Mouse (Mus musculus) cerebellum, adult 2 months (tissue): ENCODE measurements at regions not wholly inside any gene's neighbourhood (a gene's known extent, or its start where the extent isn't known, plus 50 kb on each side); places are given as distances from the start of the nearest gene placed in this dataset.

Experiments
- DNase-seq, 2 experiments: peaks; one replicate each; pipeline ENCODE4 v3.0.0; 2021
- H3K27ac ChIP-seq: fragments of 200-500 bp; 2 replicates; pipeline ENCODE4 v1.5.1; 2012; ENCODE audit warnings: low read length, control low read depth, inconsistent platforms; ENCODE audit not compliant: insufficient read depth
- H3K27me3 ChIP-seq: fragments of 200-500 bp; 2 replicates; pipeline ENCODE4 v1.6.1; 2012; ENCODE audit warnings: inconsistent platforms, mild to moderate bottlenecking, low read length, moderate library complexity; ENCODE audit not compliant: control insufficient read depth, insufficient read depth
- H3K4me1 ChIP-seq: fragments of 200-500 bp; 2 replicates; pipeline ENCODE4 v1.6.1; 2011; ENCODE audit warnings: low read length; ENCODE audit not compliant: control insufficient read depth, insufficient read depth
- H3K4me3 ChIP-seq: fragments of 200-500 bp; replicated peaks from 2 replicates; pipeline ENCODE3; 2011; ENCODE audit warnings: mild to moderate bottlenecking, low read depth, low read length, control low read depth; ENCODE audit not compliant: insufficient read depth
- CTCF ChIP-seq: fragments of 200-500 bp; IDR thresholded peaks from 2 replicates; pipeline ENCODE4 v1.5.1; 2011; ENCODE audit warnings: low read depth, mild to moderate bottlenecking, control low read depth, low read length, moderate library complexity, borderline replicate concordance; ENCODE audit not compliant: insufficient read depth
- POLR2A ChIP-seq: fragments of 200-500 bp; IDR thresholded peaks from 2 replicates; pipeline ENCODE4 v1.6.1; 2011; ENCODE audit warnings: low read length, control low read depth, borderline replicate concordance; ENCODE audit not compliant: insufficient read depth
- WGBS: fragments of 180-500 bp; shearing (Covaris S2); methylation state at CpG from one replicate; pipeline ENCODE4 v1.1.7; 2018; 5-methylcytosine and 5-hydroxymethylcytosine counted together

DNA sequence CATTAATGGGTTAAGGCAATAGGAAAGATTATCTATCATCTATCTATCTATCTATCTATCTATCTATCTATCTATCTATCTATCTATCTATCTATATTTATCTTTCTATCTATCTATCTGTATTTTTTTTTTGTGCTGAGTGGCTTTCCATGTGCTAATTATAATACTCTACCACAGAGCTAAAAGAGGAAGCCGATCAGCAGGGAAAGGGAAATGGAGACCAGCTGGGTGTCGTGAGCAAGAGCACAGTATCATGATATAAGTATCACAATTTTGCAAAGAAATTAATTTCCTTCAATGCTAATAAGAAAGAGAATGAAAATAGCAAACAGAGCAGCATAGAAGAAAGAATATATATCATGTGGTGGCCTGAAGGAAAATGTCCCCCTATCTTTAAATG, 69.6 kb downstream of the Cldn1 start:
- WGBS, result 82% methylated on average over 2 of the region's 2 CpGs
- no peak overlapping the region for H3K4me3 ChIP-seq
- TF ChIP-seq CTCF (no peak), POLR2A (no peak)
- no peaks in the 10 kb centered on the region for H3K4me1 ChIP-seq
- H3K27me3 ChIP-seq, result no peaks in the 10 kb centered on the region
- H3K27ac ChIP-seq, result no peak overlapping the region
- DNase-seq, result no peak

DNA sequence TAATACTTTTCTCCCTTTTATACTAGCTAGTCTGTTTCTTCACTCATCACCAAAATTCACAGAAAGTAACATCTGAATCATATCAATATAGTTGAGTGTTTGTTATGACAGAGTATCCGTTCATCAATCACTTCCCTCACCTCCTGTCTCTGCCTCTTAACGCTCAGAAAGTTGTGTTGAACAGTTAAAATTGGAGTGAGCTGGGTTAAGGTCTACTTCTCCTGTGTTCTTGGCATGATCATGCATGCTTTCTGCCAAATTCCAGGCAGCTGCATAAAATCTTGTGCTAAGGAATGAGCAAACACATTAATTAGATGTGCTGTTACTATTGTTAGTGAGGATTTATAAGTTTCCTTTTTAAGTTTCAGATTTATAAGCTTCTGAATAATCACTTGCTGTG, 79.9 kb downstream of the Cldn1 start:
- no peak for DNase-seq
- TF ChIP-seq CTCF, result no peak
- TF ChIP-seq POLR2A, result no peak
- H3K4me1 ChIP-seq, result no peaks in the 10 kb centered on the region
- WGBS, result 34% methylated on average over 2 of the region's 2 CpGs
- H3K27me3 ChIP-seq, result no peaks in the 10 kb centered on the region
- H3K4me3 ChIP-seq, result no peak overlapping the region
- no peak overlapping the region for H3K27ac ChIP-seq

DNA sequence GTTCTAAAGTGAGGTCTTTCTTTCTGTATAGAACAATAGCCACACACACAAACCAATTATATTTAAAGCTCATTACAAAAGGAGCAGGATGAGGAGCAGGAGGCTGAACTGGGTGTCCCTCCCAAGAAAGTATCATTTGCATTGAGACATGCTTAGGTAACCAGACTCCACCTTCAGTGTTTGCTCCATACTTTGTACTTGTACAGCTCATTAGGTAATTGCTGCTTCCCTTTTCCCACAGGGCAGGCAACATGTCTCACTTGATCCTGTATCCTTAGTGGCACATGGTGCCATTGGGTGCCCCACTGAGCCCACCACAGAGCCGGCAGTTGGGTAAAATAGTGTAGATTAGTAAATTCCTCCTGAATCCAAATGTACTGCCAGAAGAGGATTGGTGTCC, 86.0 kb downstream of the Cldn1 start:
- no peaks in the 10 kb centered on the region for H3K27me3 ChIP-seq
- 32% methylated on average over 1 of the region's 1 CpGs for WGBS
- no peak for TF ChIP-seq CTCF
- no peak for TF ChIP-seq POLR2A
- H3K4me3 ChIP-seq, result no peak overlapping the region
- no peaks in the 10 kb centered on the region for H3K4me1 ChIP-seq
- no peak overlapping the region for H3K27ac ChIP-seq
- no peak for DNase-seq

DNA sequence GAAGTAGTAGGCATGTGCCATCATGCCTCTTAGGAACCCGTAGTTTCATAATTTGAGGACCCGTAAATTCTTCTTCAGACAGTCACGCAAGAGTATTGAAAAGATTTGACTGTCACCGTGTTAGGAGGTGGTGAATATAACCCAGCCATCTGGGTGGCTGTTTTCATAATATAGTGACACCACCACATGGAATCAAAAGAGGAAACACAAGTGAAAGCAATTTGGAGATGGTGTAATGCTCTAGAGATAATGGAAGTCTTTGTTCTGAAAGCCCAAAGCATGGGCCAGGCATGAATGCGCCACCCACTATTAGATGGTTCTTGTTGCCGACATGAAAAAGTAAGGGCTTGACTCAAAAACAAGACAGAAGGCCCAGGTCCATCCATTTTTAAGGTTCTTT, 86.9 kb downstream of the Cldn1 start:
- DNase-seq, result no peak
- 95% methylated on average over 6 of the region's 6 CpGs for WGBS
- H3K4me3 ChIP-seq, result no peak overlapping the region
- no peaks in the 10 kb centered on the region for H3K27me3 ChIP-seq
- TF ChIP-seq CTCF (no peak), POLR2A (no peak)
- H3K27ac ChIP-seq, result no peak overlapping the region
- H3K4me1 ChIP-seq, result no peaks in the 10 kb centered on the region

DNA sequence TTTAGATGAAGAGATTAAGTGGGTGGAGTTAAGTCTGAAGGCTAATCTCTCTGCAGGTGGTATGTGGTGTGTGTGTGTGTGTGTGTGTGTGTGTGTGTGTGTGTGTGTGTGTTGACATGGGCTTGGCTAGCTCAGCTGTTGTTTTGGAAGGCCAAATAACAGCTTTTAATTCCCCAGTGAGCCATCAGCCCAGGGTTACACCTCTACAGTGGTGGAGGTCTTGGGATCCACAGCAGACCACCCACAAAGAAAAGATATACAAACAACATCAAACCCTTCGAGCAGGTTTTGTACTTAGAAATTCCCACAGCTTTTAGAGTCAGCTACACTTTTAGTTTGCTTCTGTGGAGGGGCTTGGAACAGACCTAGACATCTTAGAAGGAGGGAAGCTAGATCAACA, 89.2 kb downstream of the Cldn1 start:
- no peak for DNase-seq
- no peak overlapping the region for H3K27ac ChIP-seq
- H3K4me3 ChIP-seq, result no peak overlapping the region
- no peak for TF ChIP-seq POLR2A
- TF ChIP-seq CTCF, result no peak
- H3K27me3 ChIP-seq, result no peaks in the 10 kb centered on the region
- no peaks in the 10 kb centered on the region for H3K4me1 ChIP-seq
- 23% methylated on average over 1 of the region's 1 CpGs for WGBS

DNA sequence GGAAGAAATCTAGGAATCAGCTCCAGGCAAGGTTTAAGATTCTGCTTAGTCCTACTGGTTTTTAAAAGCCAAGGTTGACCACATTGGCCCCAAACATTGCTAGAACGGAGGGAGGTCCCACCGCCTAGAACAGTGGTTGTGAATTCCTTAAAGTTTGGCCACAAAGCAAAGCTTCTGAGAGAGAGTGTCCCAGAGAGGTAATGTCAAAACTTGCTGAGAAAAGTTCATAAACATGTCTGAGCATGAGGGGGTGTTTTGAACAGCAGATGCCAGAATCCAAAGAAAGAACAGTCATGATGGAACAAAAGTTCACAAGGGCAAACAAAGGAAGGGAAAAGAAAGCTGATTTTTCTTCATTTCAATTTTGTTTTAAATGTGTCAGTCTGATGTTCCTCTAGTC, 90.1 kb downstream of the Cldn1 start:
- no peak for DNase-seq
- no peak overlapping the region for H3K27ac ChIP-seq
- WGBS, result 89% methylated on average over 2 of the region's 2 CpGs
- no peak overlapping the region for H3K4me3 ChIP-seq
- TF ChIP-seq CTCF (no peak), POLR2A (no peak)
- H3K27me3 ChIP-seq, result no peaks in the 10 kb centered on the region
- no peaks in the 10 kb centered on the region for H3K4me1 ChIP-seq

DNA sequence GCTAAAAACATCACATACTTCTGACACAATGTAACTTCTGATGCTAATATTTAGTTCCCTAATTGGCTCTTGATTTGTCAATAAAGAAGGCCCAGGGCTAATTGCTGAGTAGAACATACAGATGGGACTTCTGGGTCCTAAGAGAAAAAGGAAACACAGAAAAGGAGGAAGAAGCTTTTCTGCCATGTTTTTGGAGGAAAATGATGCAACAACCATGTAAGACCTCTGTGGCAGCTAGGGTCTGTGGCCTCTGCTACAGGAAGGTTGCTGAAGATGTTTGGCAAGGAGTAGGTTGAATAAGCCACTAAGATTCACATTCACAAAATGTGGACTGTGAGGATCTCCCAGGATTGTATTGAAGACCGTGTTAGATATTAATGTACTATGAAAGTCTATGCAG, 94.9 kb downstream of the Cldn1 start:
- no peak for DNase-seq
- TF ChIP-seq CTCF, result no peak
- no peak for TF ChIP-seq POLR2A
- H3K27me3 ChIP-seq, result no peaks in the 10 kb centered on the region
- H3K4me3 ChIP-seq, result no peak overlapping the region
- no peaks in the 10 kb centered on the region for H3K4me1 ChIP-seq
- no peak overlapping the region for H3K27ac ChIP-seq
- 88% methylated on average over 1 of the region's 1 CpGs for WGBS

DNA sequence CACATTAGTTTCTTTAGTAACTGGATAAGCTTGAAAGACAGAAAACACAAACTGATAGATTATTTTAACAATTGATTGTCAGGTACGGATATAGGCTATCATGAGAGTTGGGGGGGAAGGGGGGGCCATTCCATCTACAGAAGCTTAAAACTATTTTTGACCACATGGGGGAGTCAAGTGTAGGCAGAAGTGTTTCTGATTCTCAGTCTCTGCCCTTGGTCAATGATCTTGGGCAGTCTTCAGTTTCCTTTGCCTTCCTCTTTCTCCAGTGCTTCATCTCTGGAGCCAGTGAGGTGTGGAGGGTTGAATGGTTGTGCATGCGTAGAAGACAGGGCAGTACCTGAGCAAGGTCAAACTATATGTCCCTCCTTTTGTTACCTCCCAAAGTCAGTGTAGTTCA, 118.8 kb downstream of the Cldn1 start:
- H3K27ac ChIP-seq, result no peak overlapping the region
- no peak overlapping the region for H3K4me3 ChIP-seq
- TF ChIP-seq POLR2A, result no peak
- no peak for TF ChIP-seq CTCF
- no peak for DNase-seq
- WGBS, result 71% methylated on average over 2 of the region's 2 CpGs
- no peaks in the 10 kb centered on the region for H3K4me1 ChIP-seq
- H3K27me3 ChIP-seq, result no peaks in the 10 kb centered on the region
